Mouse (Mus musculus) splenic B cell, adult 2 months (primary cell): ENCODE measurements at regions not wholly inside any gene's neighbourhood (a gene's known extent, or its start where the extent isn't known, plus 50 kb on each side); places are given as distances from the start of the nearest gene placed in this dataset.

Source experiments
- DNase-seq: peaks from one replicate; pipeline ENCODE4 v3.0.0-alpha.2; 2011; ENCODE audit warnings: low read depth, low spot score
- H3K27me3 ChIP-seq: 2 replicates; pipeline ENCODE4 v1.6.1; 2012; ENCODE audit warnings: mild to moderate bottlenecking, low read length, moderate library complexity, mixed read lengths; ENCODE audit not compliant: control insufficient read depth, poor library complexity, insufficient read depth, severe bottlenecking
- H3K36me3 ChIP-seq: 2 replicates; pipeline ENCODE4 v1.6.1; 2012; ENCODE audit warnings: mild to moderate bottlenecking, low read length, moderate library complexity, mixed read lengths; ENCODE audit not compliant: control insufficient read depth, poor library complexity, insufficient read depth, severe bottlenecking

GRCm38 (mm10) chr3:41155132-41155760 is 72.4 kb upstream of the Pgrmc2 start:
- Histone ChIP-seq H3K36me3 (no peaks in the 10 kb centered on the region), H3K27me3 (no peaks in the 10 kb centered on the region)
- no peak for DNase-seq

- H3K27me3 ChIP-seq = no peaks in the 10 kb centered on the region
- no peaks in the 10 kb centered on the region for H3K36me3 ChIP-seq
- DNase-seq = no peak
These were observed 71.6 kb upstream of the Pgrmc2 start for GRCm38 (mm10) chr3:41154402-41154801.

DNA sequence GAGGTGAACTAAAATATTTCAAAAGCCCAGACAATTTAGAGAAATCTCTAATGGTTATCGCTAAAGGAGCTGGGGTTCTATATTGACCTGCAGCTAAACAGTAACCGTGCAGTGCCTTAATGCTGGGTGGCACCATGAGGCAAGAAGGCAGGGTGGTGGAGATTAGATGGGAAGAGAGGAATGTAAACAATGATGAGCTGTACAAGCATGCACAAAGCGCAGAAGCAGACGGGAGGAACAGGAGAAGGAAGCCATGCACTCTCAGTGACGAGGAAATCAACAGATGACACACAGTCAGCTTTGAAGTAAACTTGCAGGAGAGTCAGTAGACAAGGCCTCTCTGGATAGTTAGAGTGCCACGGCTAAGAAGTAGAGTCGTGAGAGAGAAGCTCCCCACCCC is 69.1 kb upstream of the Pgrmc2 start:
- H3K27me3 ChIP-seq = no peaks in the 10 kb centered on the region
- no peaks in the 10 kb centered on the region for H3K36me3 ChIP-seq
- DNase-seq = no peak

- no peak for DNase-seq
- no peaks in the 10 kb centered on the region for H3K27me3 ChIP-seq
- H3K36me3 ChIP-seq = no peaks in the 10 kb centered on the region
These were observed 57.5 kb upstream of the Pgrmc2 start for GRCm38 (mm10) chr3:41140391-41140790.

DNA sequence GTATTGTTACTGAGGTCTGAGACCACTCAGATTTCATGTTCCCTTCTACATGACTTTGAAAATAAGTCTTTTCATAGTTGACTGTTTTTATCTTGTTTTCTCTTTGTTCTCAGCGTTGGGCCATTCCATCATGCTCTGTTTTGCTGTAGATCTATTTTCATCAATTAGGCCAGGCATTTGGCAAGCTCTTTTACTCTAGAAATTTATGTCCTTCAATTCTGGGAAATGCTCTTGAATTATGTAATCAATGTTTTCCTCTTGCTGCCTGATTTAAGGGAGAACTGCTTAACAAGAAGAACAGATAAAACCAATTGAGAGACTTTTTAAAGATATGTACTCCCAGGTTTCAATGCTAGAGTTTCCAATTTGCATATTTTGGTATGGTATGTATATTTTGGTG is 55.1 kb upstream of the Pgrmc2 start:
- H3K27me3 ChIP-seq = no peaks in the 10 kb centered on the region
- no peak for DNase-seq
- no peaks in the 10 kb centered on the region for H3K36me3 ChIP-seq

DNA sequence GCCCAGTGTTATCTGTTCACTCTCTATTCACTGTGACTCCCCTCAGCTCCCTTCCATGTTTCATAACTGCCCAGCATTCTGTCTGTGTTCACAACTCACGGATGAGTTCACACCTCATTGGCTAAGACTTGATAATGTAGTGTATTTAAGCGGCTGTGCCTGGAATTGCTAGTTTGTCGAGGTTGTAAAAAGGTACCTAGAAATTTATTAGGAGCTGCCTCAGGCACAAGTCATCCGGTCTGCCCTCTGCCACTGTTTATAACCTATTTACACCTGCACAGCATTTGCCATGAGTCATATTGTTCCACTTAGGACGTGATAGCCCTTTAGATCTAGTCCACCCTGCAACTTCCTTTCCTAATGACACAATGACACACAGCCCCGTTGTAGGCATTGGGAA is 50.0 kb upstream of the Pgrmc2 start:
- Histone ChIP-seq H3K27me3 (no peaks in the 10 kb centered on the region), H3K36me3 (no peaks in the 10 kb centered on the region)
- DNase-seq = no peak
